Mouse (Mus musculus) embryo, embryonic 10 days (tissue): ENCODE results near the gene Riok1.

Experiments used
- DNase-seq: peaks from one replicate; pipeline ENCODE4 v3.0.0-alpha.2; 2015; ENCODE audit warnings: low spot score

The Riok1 gene

DNA sequence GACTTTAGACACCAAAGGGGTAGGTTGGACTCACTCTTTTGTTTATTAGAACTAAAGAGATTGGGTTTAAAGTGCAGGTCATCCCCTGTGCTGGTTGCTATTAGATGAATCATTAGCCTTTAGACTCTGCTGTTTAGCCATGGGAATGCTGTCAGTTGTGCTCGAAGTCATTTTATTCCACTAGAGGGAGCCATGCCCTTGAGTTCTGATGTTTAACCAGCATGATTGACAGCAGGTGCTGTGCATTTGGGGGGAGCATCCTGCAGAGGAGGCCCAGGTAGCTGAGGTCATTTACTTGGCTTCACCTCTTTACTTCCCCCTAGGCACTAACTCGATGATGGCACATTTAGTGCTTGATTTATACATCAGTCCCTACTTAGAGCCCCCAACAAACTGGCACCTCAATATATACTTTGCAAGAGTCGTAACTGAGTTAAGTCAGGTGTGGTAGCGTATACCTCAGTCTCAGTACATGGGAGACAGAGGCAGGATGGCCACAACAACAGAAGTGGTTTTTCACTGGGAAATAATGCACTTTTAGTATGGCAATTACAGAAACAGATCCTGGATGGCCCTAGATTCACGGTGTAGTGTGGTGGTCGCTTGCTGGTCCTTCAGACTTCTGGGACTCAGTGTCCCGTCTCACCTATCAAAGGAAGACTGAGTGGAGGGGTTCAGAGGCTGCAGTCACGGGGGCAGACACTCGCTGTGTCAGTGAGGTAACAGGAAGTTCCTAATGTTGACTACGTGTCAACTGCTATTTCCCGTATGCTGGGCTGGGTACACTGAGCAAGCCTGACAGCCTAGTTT, 28.3 kb downstream of the Riok1 start:
- peak; percentile 81 for DNase-seq

DNA sequence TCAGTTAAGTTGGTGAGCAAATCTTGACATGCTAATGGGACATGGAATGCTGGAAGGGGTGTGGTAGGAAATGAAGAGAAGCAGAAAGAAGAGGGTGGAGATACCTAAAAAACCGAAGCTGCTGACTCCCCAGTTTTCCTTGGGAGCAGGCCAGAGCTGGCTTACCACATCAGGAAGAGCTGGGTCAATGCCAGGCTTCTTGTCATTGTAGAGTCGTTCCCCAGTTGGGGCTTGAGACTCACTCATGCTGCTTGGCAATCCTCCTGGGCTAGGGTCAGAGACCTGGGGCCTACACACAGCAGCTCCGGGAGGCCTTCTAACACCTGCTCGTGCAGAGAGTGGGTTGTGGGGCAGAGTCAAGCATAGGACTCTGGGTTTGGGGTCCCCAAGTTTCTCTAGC, 34.1 kb downstream of the Riok1 start:
- DNase-seq = no peak

DNA sequence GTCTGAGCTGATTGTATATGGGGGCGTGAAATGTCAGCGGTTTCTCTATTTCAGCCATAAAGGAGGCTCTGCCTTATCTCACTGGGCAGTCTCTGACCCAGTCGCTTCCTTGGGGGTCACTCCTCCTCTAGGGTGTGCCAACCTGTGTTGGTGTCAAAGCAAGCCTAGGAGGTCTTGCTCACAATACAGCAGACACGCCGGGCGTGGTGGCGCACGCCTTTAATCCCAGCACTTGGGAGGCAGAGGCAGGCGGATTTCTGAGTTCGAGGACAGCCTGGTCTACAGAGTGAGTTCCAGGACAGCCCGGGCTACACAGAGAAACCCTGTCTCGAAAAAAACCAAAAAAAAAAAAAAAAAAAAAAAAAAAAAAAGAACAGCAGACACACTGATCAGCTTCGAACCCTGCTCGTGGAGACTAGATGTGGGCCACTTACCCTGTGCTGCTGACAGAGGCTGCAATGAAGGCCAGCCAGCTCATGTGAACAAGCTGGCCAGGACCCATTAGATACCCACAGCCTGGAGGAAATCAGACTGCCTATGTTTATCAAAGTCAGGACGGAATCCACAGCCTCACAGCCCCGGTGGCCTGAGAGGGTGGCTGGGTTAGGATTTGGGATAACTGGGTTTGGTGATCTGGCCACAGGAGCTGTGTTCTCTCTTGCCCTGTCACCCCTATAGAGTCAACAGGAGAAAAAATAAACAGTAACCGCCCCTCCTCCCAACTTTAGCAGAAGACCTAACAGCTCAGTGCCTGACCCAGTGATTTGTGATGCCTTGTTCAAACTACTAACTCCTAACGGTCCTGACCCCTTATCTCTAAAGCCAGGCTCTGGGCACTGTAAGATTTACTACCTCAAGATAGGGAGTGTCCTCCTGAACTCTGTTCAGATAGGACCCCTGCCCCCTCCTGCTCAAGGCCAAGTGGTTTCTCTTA, 36.8 kb downstream of the Riok1 start:
- peak; percentile 27 for DNase-seq

DNA sequence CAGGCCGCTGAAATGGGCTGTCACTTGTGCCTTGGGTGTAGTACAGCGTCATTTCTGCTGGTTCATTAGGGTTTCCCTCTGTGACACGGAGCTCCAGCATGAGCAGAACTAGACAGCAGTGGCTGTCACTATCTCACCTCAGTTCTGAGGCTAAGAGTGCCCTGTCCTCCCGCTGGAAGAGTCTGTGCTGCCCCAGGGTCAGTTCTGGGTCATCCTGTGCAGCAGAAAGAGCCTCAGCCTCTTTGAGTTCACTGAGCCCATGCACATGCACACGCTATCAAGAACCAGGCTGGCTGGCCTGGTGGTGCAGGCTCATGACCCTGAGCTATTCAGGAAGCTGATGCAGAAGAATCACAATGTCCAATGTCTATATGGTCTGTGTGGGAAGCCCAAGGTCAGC, 37.6 kb downstream of the Riok1 start:
- DNase-seq = no peak

DNA sequence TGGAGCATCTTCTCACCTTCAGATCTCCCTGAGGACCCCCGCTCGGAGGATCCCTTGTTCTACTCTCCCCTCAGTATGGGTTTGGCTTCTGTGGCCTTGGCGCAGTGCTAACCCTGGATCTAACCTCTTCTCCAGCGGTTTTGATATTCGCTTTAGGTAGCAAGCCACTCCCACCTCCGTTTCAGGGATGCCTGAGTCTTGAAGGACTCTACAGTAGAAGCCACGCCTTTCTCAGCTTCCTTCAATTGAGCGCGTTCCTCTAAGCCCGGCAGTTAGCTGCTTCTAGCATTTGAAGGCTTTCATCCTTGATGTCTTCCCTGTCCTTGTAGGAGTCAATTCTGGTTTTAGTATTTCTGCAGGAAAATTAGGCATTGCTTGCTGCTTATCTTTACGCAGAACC, 40.3 kb downstream of the Riok1 start:
- DNase-seq = peak; percentile 75

DNA sequence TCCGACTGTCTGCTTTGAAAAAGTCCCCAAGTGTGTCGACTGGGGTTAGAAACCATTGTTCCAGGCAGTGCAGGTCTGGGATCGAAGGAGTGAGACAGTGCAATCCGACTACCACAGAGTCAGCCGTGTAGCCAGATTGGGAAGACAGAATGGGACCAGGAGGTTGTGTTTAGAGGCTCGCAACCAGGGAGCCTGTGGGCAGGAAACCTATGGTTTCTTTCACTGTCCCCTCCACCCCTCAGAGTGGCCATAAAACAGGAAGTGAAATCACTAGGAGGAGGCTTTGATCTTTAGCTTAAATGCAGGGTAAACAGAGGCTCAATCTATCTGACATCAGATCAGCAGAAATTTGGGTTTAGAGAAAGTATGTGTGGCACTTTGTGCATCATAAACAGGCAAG, 42.0 kb downstream of the Riok1 start:
- DNase-seq = no peak

DNA sequence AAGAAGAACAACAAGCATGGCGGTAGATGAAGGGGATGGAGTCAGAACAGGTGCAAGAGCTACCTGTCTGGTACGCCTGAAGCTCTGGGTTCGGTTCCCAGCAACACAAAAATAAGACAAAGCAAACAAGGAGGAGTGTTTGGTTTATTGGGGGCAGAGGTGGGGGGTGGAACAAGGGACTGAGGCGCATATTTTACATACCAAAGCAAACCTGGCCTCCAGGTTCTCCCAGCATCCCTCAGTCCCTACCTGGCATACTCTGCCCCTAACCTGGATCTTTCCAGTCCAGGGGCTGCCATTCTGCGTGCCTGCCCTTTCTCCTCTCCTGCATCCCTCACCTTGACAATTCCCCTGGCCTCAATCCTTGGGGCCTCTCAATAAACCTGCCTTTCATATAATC, 42.6 kb downstream of the Riok1 start:
- no peak for DNase-seq

DNA sequence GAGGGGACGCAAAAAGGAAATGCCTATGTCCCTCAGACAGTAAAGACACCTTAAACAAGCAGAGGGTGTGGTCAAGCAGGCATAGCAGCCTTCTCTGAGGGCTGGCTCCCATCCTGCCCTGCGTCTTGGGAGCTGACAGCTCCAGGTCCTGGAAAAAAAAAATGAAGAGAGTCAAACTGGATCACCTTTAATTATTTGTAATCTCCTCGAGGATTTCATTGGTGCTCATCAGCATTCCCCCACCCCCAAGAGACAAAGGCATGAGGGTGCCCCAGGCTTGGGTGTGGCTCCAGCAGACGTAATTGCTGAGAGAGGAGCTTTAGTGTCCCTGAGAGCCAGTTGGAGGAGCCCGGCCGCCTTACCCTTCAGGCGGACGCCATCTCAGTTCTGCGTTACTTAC, 43.2 kb downstream of the Riok1 start:
- DNase-seq = no peak

DNA sequence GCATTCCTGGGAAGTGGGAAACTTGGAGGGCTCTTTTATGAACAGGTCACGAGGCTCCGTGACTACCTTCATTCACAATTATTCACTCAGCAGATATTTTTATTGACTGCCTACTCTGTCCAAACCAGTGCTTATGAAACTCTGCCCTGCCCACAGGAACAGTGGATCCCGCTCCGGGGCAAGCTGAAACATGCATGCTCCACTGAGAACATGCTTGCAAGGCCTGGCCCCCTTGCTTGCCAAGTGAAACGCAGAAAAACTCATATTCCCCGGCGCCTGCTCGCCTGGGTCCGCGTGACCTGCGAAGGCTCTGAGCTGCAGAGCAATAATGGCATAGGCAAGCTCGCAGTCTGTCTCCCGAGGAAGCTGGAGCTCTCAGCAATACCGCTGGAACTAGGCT, 43.9 kb downstream of the Riok1 start:
- DNase-seq = no peak

DNA sequence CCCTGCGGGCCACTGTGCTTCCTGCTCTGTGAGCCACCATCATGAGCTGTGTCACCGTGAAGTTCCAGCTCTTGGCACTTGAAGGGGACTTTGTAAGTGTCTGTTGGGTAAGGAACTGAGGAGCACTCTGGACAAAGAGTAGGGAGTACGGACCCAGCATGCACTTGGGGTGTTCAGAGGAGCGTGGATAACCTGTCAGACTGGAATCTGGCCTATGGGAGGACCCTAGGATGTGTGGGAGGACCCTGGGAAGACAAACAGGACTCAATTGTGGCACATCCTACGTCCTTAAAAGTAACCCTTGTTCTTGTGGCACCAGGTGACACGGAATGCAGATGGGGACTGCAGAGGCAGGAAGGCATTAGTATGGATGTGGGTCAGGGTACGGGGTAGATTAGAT, 44.4 kb downstream of the Riok1 start:
- DNase-seq = no peak

DNA sequence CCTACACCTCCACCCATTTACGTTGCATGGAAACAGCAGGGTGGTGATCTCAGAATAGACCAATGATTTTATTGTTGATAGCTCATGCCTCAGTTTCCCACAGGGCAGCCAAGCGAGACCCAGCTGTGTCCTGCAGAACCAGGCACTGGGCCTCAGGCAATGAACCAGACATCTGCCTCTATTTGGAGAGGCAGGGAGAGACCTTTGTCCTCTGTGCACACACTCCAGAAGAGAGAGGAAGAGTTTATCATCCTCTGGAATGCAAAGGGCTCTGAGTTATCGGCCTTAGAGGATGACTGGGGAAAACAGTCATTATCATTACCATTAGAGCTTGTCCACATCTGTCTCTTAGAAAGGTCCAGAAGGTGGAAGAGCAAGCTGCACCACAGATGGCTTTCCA, 49.9 kb downstream of the Riok1 start:
- no peak for DNase-seq

DNA sequence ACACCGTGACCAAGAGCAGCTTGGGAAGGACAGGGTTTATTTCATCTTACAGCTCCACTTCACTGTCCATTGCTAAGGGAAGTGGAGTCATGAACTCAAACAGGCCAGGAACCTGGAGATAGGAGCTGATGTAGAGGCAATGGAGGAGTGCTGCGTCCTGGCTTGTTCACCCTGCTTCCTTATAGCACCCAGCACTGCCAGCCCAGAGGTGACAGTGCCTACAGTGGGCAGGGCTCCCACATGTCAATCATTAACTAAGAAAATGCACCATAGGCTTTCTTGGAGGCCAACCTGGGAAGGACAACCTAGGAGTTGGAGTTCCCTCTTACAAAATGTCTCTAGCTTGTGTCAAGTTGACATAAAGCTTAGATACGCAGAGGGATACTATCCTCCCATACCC, 51.2 kb downstream of the Riok1 start:
- DNase-seq = no peak

DNA sequence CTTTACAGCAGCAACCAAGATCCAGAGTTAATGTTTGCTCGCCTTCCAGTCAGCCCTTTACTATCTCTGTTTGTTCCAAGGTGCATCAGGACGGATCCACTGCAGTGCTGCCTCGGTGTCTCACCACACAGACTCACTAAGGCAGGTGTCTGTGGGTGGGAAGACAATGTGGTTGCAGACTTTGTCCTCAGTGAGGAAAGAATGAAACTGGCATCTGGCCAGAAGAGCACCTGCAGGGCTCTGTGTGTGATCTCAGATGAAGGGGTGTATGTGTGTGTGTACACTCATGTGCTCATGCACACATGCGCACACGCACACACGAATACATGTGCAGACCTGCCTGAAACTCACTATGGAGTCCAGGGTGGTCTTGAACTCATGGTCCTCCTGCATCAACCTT, 52.7 kb downstream of the Riok1 start:
- DNase-seq = no peak

DNA sequence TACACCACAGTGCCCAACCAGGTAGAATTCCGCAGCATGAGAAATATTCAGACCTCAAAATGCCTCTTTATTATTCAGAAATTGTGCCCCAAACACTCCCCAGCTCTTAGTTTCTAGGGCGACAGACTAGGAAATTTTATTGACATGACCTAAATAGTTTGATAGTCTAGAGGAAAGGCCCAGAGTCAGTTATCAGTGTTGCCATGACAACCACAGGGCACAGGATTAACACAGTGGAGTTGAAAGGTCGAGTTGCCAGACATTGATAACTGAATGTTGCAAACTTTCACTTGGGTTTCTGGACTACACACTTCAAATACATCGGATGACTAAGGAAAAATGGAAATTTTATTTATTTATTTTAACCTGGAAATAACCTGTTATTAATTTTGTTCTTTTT, 53.1 kb downstream of the Riok1 start:
- peak; percentile 67 for DNase-seq

DNA sequence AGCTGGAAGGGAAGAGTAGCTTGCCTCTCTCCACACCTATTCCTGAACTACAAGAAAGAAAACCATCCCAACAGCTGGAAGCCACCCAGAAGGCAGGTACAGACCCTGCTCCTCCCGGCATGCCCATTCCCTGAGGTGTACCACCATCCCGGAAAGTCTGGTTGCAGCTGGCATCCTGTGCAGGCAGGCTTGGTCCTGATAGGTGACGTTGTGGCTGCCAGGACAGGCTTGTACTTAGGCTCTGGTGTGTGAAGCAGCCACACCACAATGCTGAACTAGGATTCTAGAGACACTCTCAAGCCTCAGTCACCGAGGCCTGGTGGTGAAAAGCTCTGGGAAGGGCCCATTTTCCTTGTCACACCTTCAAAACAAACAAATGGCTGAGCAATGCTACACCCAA, 59.4 kb downstream of the Riok1 start:
- DNase-seq = no peak

DNA sequence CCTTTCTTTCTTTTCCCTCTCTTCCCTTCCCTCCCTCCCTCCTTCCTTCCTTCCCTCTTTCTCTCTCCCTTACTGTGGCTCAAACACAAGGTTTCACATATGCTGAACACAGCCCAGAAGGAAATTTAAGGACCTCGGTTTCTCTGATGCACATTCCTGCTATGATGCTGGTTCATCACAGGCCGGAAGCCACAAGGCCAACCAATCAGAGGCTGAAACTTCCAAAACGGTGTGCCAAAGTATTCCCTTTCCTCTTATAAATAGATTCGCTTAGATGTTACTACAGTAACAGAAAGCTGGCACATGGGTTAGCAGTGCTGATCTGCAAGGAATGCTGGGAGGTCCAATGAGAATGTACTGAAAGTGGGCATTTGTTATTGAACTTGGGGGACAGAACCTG, 66.6 kb downstream of the Riok1 start:
- DNase-seq = no peak

DNA sequence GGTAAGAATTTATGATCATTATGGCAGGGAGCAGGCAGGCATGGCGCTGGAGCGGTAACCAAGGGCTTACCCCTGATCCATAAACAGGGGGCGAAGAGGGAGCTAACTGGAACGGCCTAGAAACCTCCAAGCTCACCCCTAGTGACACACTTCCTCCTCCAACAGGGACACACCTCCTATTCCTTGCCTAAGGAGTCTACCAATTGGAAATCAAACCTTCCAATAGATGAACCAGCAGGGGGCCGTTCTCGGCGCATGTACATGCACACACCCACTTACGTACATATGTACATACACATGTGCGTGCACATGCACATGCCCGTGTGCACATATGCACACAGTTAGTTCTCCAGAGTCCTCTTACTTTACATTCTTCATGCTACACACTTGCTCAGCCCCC, 67.7 kb downstream of the Riok1 start:
- no peak for DNase-seq

DNA sequence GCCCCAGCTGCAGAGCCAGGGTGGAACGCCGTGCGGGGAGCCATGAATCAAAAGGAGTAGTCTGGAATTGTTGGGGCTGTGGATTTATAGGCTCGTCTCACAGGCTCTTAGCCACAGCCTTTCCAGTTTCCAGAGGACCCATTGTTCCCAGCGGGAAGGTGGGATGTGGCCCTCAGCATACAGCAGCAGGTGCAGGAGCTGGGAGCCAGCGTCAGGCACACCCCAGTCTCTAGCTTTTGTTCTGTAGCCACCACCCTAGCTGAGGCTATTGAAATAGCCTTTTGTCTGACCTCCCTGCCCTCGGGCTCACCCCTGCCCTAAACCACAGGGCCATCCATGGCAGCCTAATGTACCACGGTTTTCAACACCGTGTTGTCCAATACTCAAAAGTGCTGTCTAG, 72.3 kb downstream of the Riok1 start:
- DNase-seq = no peak
